Comparison of ENCODE assay signal across 8 mouse cellular contexts in the genomic region with DNA sequence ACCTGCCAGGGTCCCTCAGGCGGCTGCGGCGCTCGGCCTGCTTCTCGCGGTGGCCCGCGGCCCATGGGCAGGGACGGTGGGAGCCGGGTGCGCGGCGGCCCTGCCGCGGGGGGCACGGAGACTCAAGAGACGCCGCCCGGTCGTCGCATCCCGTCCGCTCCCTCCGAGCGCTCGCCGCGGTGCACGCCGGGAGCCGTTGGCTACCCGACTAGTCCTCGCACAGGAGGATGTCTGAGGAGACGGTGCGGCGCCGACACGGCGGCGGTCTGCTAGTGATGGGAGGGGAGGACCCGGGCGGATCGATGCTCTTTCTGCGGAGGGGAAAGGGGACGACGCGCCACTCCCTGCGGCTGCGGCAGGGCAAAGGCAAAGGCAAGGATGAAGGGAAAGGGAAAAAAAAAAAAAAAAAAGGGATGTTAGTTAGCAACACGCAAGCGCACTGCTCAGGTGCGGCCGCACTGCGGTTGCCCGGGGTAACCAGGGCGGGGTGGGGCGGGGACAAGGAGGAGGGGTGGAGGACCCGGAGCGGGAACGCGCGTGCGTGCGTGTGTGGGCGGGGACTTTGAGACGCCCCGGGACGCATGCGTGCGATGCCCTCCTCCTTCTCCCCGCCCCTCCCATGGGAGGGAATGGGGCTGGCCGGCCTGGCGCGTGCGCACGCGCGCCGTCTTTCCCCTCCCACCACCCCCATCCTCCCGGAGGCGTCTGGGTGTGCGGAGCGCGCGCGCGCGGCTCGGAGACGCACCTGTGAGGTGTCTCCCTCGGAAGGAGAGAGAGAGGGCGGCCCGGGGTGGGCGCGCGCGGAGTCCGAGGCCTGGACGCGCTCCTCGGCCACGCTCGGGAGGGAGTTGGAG. TPM values are rescaled to one million over a fixed set of nuclear protein-coding genes. Genes with fewer than 3 reads are reported as not detected.
DNase-seq lines count a peak whose midpoint lies in the region; ATAC-seq and TF ChIP-seq lines count a peak whose summit lies in the region.

A gene (minus strand): TSS at position 412 of the 854 bp plus-strand sequence.
A gene (plus strand): TSS at position 679 of the 854 bp plus-strand sequence.

- WGBS in hindbrain, postnatal 0 days = under 1% methylated on average over 88 of the region's 103 CpGs

- peak; percentile 99 for DNase-seq in ZHBTc4 (ENCODE audit: low read depth, low spot score)
- DNase-seq in gastrocnemius, adult 2 months = peak; percentile 99
- DNase-seq in hindbrain, postnatal 0 days (ENCODE audit: low spot score) = peak; percentile 100
- DNase-seq in left cerebral cortex, adult 2 months (ENCODE audit: extremely low spot score in 1 of 2, low spot score in 2 of 2) = peak; percentile 98
- DNase-seq in right cerebral cortex, adult 2 months (ENCODE audit: low spot score in 2 of 2) = peak; percentile 96 to 97
- peak; percentile 98 for DNase-seq in urinary bladder, postnatal 14 days (ENCODE audit: low spot score)

- H3K27ac ChIP-seq in gastrocnemius, adult 2 months = peak within 1 kb of the TSS; percentile 77
- peak within 1 kb of the TSS; percentile 92 for H3K27ac ChIP-seq in hindbrain, postnatal 0 days
- peak within 1 kb of the TSS; percentile 90 for H3K27ac ChIP-seq in left cerebral cortex, adult 2 months

- H3K36me3 ChIP-seq in hindbrain, postnatal 0 days (ENCODE audit: insufficient read depth, low read length) = no peaks in the 10 kb centered on the region

- TF ChIP-seq CTCF in gastrocnemius, adult 2 months (IDR thresholded peaks at IDR 0.05) = no peak
- no peak for TF ChIP-seq CTCF in hindbrain, postnatal 0 days (IDR thresholded peaks at IDR 0.05; ENCODE audit: low read depth)
- TF ChIP-seq CTCF in left cerebral cortex, adult 2 months (IDR thresholded peaks at IDR 0.05) = no peak

- peak within 1 kb of the TSS; percentile 88 for H3K9ac ChIP-seq in hindbrain, postnatal 0 days (replicated peaks; ENCODE audit: low read length)

- peaks cover 6% of the 10 kb centered on the region for H3K4me1 ChIP-seq in hindbrain, postnatal 0 days (ENCODE audit: insufficient read depth, low read length)

- H3K4me2 ChIP-seq in hindbrain, postnatal 0 days (ENCODE audit: low read depth, low read length) = peak within 1 kb of the TSS; percentile 90

- H3K9me3 ChIP-seq in hindbrain, postnatal 0 days (ENCODE audit: low read length) = no peaks in the 10 kb centered on the region

- H3K27me3 ChIP-seq in hindbrain, postnatal 0 days (ENCODE audit: insufficient read depth, low read length) = no peaks in the 10 kb centered on the region

- intact Hi-C loops in gastrocnemius, adult 2 months (cut with DNase I) = loop anchor here (10.0 kb wide), 1 partner anchor 437 kb away; a partner anchor contains a TSS
- intact Hi-C loops in left cerebral cortex, adult 2 months (cut with DNase I) = loop anchor here (10.0 kb wide), 1 partner anchor 427 kb away; a partner anchor contains a TSS

- peak within 1 kb of the TSS; percentile 95 for H3K4me3 ChIP-seq in gastrocnemius, adult 2 months
- peak within 1 kb of the TSS; percentile 98 for H3K4me3 ChIP-seq in hindbrain, postnatal 0 days (ENCODE audit: low read length)
- H3K4me3 ChIP-seq in left cerebral cortex, adult 2 months = peak within 1 kb of the TSS; percentile 92

- peak; percentile 90 for ATAC-seq in common myeloid progenitor, adult 5-6 weeks (replicated peaks; ENCODE audit: low read depth, poor library complexity, severe bottlenecking)
- peak; percentile 97 for ATAC-seq in hindbrain, postnatal 0 days
- ATAC-seq in megakaryocyte, adult 5-6 weeks (ENCODE audit: poor library complexity, severe bottlenecking) = peak; percentile 97

RNA-seq across cellular contexts. Expression of the first gene that starts in this region (rescaled TPM):
- total RNA-seq in common myeloid progenitor, adult 5-6 weeks (2017) = 0.87 TPM in 1 of 2 replicates, not detected in the other
- under 1 TPM; 0.45 to 0.64 TPM for total RNA-seq in gastrocnemius, adult 2 months (2021)
- 43.2 and 48.5 TPM in 2 replicates for total RNA-seq in hindbrain, postnatal 0 days (2014; rRNA removed)
- polyA plus RNA-seq in hindbrain, postnatal 0 days (2015; fragmentation: Nextera tagmentation; extraction: Ambion mirVana) = 43.7 and 49.4 TPM in 2 replicates
- total RNA-seq in left cerebral cortex, adult 2 months (2021) = 10 to 100 TPM; 80.9 to 86.3 TPM
- total RNA-seq in megakaryocyte, adult 5-6 weeks (2015) = 0.16 and 0.36 TPM in 2 replicates
- 0.69 and 1.1 TPM in 2 replicates for total RNA-seq in megakaryocyte, adult 5-6 weeks (2017)

RNA-seq across cellular contexts. Expression of the second gene that starts in this region (rescaled TPM):
- 30.4 and 31.2 TPM in 2 replicates for total RNA-seq in common myeloid progenitor, adult 5-6 weeks (2017)
- 10 to 100 TPM; 17.0 to 21.8 TPM for total RNA-seq in gastrocnemius, adult 2 months (2021)
- total RNA-seq in hindbrain, postnatal 0 days (2014; rRNA removed) = 42.5 and 44.7 TPM in 2 replicates
- polyA plus RNA-seq in hindbrain, postnatal 0 days (2015; fragmentation: Nextera tagmentation; extraction: Ambion mirVana) = 63.6 and 68.9 TPM in 2 replicates
- total RNA-seq in left cerebral cortex, adult 2 months (2021) = 10 to 100 TPM; 68.4 to 77.1 TPM
- total RNA-seq in megakaryocyte, adult 5-6 weeks (2015) = 5.5 and 6.3 TPM in 2 replicates
- total RNA-seq in megakaryocyte, adult 5-6 weeks (2017) = 7.4 and 7.6 TPM in 2 replicates

Comparison
In these comparisons a context has a peak if more than half of its experiments do, and no peak if none do; other contexts are left out.
1. Peak in every context shown above with its lines: DNase-seq, ATAC-seq, H3K4me3 ChIP-seq and H3K27ac ChIP-seq.
2. RNA of the first gene that starts in this region (total RNA-seq): 80.9 to 86.3 TPM in left cerebral cortex, adult 2 months and 43.2 to 48.5 TPM in hindbrain, postnatal 0 days; 0.16 to 1.1 TPM in megakaryocyte, adult 5-6 weeks, 0.45 to 0.64 TPM in gastrocnemius, adult 2 months and 0.87 TPM in common myeloid progenitor, adult 5-6 weeks; every median in the first group is over 10 times any median in the second.